Mouse (Mus musculus) C2C12 (cell line): ENCODE data around the gene Dnah17.

Experiments
- CTCF ChIP-seq: IDR thresholded peaks from one replicate; pipeline ENCODE4 v1.5.1; 2011; ENCODE audit not compliant: control insufficient read depth, insufficient read depth, insufficient read length
- USF1 ChIP-seq: IDR thresholded peaks from one replicate; pipeline ENCODE4 v1.6.1; 2011; ENCODE audit warnings: low read depth, mild to moderate bottlenecking, control low read depth, moderate library complexity

GRCm38 (mm10) chr11:118143731-118144130, 13.3 kb upstream of the Dnah17 start:
- no peak for TF ChIP-seq CTCF
- no peak for TF ChIP-seq USF1
